Mouse (Mus musculus) right cerebral cortex, adult 2 months (tissue): ENCODE data around the gene Atp5j.

ENCODE experiments used
- DNase-seq, 2 experiments: peaks; one replicate each; pipeline ENCODE4 v3.0.0; 2021 to 2022; ENCODE audit warnings: low spot score in 2 of 2

Atp5j gene

GRCm38 (mm10) chr16:84807874-84808273 is 27.6 kb downstream of the Atp5j start:
- no peak for DNase-seq

- DNase-seq, result no peak
These were observed 29.2 kb downstream of the Atp5j start for GRCm38 (mm10) chr16:84806175-84806574.

- no peak for DNase-seq
These were observed 30.6 kb downstream of the Atp5j start for GRCm38 (mm10) chr16:84804866-84805265.

- no peak for DNase-seq
These were observed 33.2 kb downstream of the Atp5j start for GRCm38 (mm10) chr16:84802217-84802616.

- no peak for DNase-seq
These were observed 35.4 kb downstream of the Atp5j start for GRCm38 (mm10) chr16:84800038-84800437.

- DNase-seq, result no peak
These were observed 38.7 kb downstream of the Atp5j start for GRCm38 (mm10) chr16:84796678-84797077.

GRCm38 (mm10) chr16:84795337-84795736 is 40.1 kb downstream of the Atp5j start:
- no peak for DNase-seq

- DNase-seq, result no peak
These were observed 42.0 kb downstream of the Atp5j start for GRCm38 (mm10) chr16:84793401-84793800.

GRCm38 (mm10) chr16:84790595-84791165 is 44.7 kb downstream of the Atp5j start:
- DNase-seq, result no peak

- no peak for DNase-seq
These were observed 50.5 kb downstream of the Atp5j start for GRCm38 (mm10) chr16:84784966-84785365.

GRCm38 (mm10) chr16:84783279-84783678 is 52.1 kb downstream of the Atp5j start:
- no peak for DNase-seq

- no peak for DNase-seq
These were observed 55.7 kb downstream of the Atp5j start for GRCm38 (mm10) chr16:84779718-84780117.

GRCm38 (mm10) chr16:84778861-84779630 is 56.4 kb downstream of the Atp5j start:
- DNase-seq, result no peak

- no peak for DNase-seq
These were observed 57.0 kb downstream of the Atp5j start for GRCm38 (mm10) chr16:84778431-84778830.
